Mouse (Mus musculus): ENCODE measurements around the gene Rgs7. TPM values are rescaled to one million over a fixed set of nuclear protein-coding genes. Genes with fewer than 3 reads are reported as not detected.

Rgs7 gene
- polyA plus RNA-seq, 1 experiment from 2014 or later: 0.27 TPM

- no peak for ATAC-seq
- POLR2A ChIA-PET: no interaction called here
Measured at GRCm38 (mm10) chr1:175024136-175024535, 468.2 kb downstream of the Rgs7 start.

More at GRCm38 (mm10) chr1:175024136-175024535, 468.2 kb downstream of the Rgs7 start:
- CTCF ChIA-PET: no interaction called here
- in situ Hi-C loops (cut with MboI; ENCODE audit: low pct_unique_long_range_greater_than_20kb): no loop called here
- no peak for TF ChIP-seq CTCF (IDR thresholded peaks at IDR 0.05)
- peaks cover 2% of the 10 kb centered on the region for H3K27me3 ChIP-seq
- DNase-seq (ENCODE audit: low read depth, low spot score): no peak

Other genes with a start within 250 kb of the Rgs7 start
- gene Kmo, start 127.9 kb upstream of the Rgs7 start, polyA plus RNA-seq (2021): 0.10 TPM
- 146 TPM for gene Fh1, start 133.1 kb upstream of the Rgs7 start, polyA plus RNA-seq (2021)
- 0.58 TPM for gene Opn3, start 200.3 kb upstream of the Rgs7 start, polyA plus RNA-seq (2021)
- gene Chml, start 200.4 kb upstream of the Rgs7 start, polyA plus RNA-seq (2021): 3.8 TPM
- not detected for gene Wdr64, start 206.1 kb upstream of the Rgs7 start, polyA plus RNA-seq (2021)